Mouse (Mus musculus): ENCODE measurements around the gene 4933434E20Rik. TPM values are rescaled to one million over a fixed set of nuclear protein-coding genes. Genes with fewer than 3 reads are reported as not detected.

The 4933434E20Rik gene
- total and polyA plus RNA-seq, 3 experiments = 161 to 227 (median 184) TPM

- no peak overlapping the region for H3K27ac ChIP-seq (ENCODE audit: control insufficient read depth, low read depth, low read length)
- no peaks in the 10 kb centered on the region for H3K27me3 ChIP-seq (ENCODE audit: control insufficient read depth in 1 of 2, insufficient read depth in 2 of 2, low read length in 2 of 2)
- no peaks in the 10 kb centered on the region for H3K9me3 ChIP-seq (replicated peaks; ENCODE audit: insufficient read depth, low read length)
- H3K79me2 ChIP-seq (ENCODE audit: control insufficient read depth, insufficient read depth, low read length, poor library complexity) = 0 out of 2 replicates have a peak, but pooled peaks cover 1% of the 10 kb centered on the region
- H3K9ac ChIP-seq (ENCODE audit: control insufficient read depth, low read depth, low read length, poor library complexity, severe bottlenecking) = no peak overlapping the region
- H3K4me3 ChIP-seq (ENCODE audit: control insufficient read depth in 1 of 2, insufficient read depth in 1 of 2, low read depth in 2 of 2, low read length in 2 of 2) = no peak overlapping the region
- no peak for TF ChIP-seq NRF1 (IDR thresholded peaks at IDR 0.05; ENCODE audit: insufficient read depth, low read depth, low read length, poor library complexity, severe bottlenecking)
- TF ChIP-seq EP300 (IDR thresholded peaks at IDR 0.05; ENCODE audit: low read depth in 1 of 2, low read length in 2 of 2) = peak; percentile 66 to 84
- TF ChIP-seq MYC (IDR thresholded peaks at IDR 0.05; ENCODE audit: low read depth, low read length) = no peak
- peak; percentile 69 for TF ChIP-seq TCF12 (IDR thresholded peaks at IDR 0.05; ENCODE audit: low read depth, low read length)
- no peak for TF ChIP-seq ZKSCAN1 (IDR thresholded peaks at IDR 0.05; ENCODE audit: low read depth, low read length)
- TF ChIP-seq ELF1 (IDR thresholded peaks at IDR 0.05; ENCODE audit: low read depth, low read length) = peak; percentile 3; the same call in 1 of the 2 replicates
- peak in 1 of 2 experiments; percentile 4; a peak in 1 of 4 replicates for TF ChIP-seq POLR2A (IDR thresholded peaks at IDR 0.05; ENCODE audit: control insufficient read depth in 1 of 2, insufficient read depth in 1 of 2, low read depth in 1 of 2, low read length in 2 of 2, poor library complexity in 1 of 2)
- TF ChIP-seq SIN3A (IDR thresholded peaks at IDR 0.05; ENCODE audit: low read length) = peak; percentile 84
- TF ChIP-seq POLR2AphosphoS2 (IDR thresholded peaks at IDR 0.05; ENCODE audit: low read length) = no peak
- TF ChIP-seq HCFC1 (IDR thresholded peaks at IDR 0.05; ENCODE audit: low read depth, low read length) = 0 out of 2 replicates have a peak, but pooled peaks have one; percentile 22
- TF ChIP-seq TAL1 (IDR thresholded peaks at IDR 0.05; ENCODE audit: low read length) = 0 out of 2 replicates have a peak, but pooled peaks have one; percentile 14
- 0 out of 2 replicates have a peak, but pooled peaks have one; percentile 2 for TF ChIP-seq USF1 (IDR thresholded peaks at IDR 0.05; ENCODE audit: low read depth, low read length)
- TF ChIP-seq MXI1 (IDR thresholded peaks at IDR 0.05; ENCODE audit: low read depth, low read length) = peak; percentile 82
- peak; percentile 88 for TF ChIP-seq ETS1 (IDR thresholded peaks at IDR 0.05; ENCODE audit: low read depth, low read length)
- TF ChIP-seq GATA1 (IDR thresholded peaks at IDR 0.05; ENCODE audit: low read depth, low read length) = peak; percentile 97
- 0 out of 2 replicates have a peak, but pooled peaks have one; percentile 29 for TF ChIP-seq TBP (IDR thresholded peaks at IDR 0.05; ENCODE audit: low read depth, low read length)
- peak; percentile 99 for TF ChIP-seq RCOR1 (IDR thresholded peaks at IDR 0.05; ENCODE audit: low read depth, low read length)
- peaks cover 32 to 80% of the 10 kb centered on the region in 2 experiments for H3K36me3 ChIP-seq (ENCODE audit: control insufficient read depth in 1 of 2, insufficient read depth in 2 of 2, low read length in 2 of 2)
- H3K4me1 ChIP-seq (ENCODE audit: control insufficient read depth in 1 of 2, insufficient read depth in 2 of 2, low read length in 2 of 2) = peaks cover 4 to 7% of the 10 kb centered on the region in 2 experiments
- DNase-seq (ENCODE audit: low read depth, low spot score) = peak; percentile 89
These were observed 34.8 kb upstream of the 4933434E20Rik start for GRCm38 (mm10) chr3:90016626-90017025.

GRCm38 (mm10) chr3:90034653-90035052 is 16.8 kb upstream of the 4933434E20Rik start:
- Histone ChIP-seq H3K4me1 (ENCODE audit: control insufficient read depth in 1 of 2, insufficient read depth in 2 of 2, low read length in 2 of 2) (peaks cover 2 to 10% of the 10 kb centered on the region in 2 experiments; a peak in 3 of 4 replicates), H3K27me3 (ENCODE audit: control insufficient read depth in 1 of 2, insufficient read depth in 2 of 2, low read length in 2 of 2) (no peaks in the 10 kb centered on the region), H3K4me3 (ENCODE audit: control insufficient read depth in 1 of 2, insufficient read depth in 1 of 2, low read depth in 2 of 2, low read length in 2 of 2) (no peak overlapping the region), H3K9me3 (replicated peaks; ENCODE audit: insufficient read depth, low read length) (no peaks in the 10 kb centered on the region), H3K36me3 (ENCODE audit: control insufficient read depth in 1 of 2, insufficient read depth in 2 of 2, low read length in 2 of 2) (peaks cover 36 to 89% of the 10 kb centered on the region in 2 experiments), H3K27ac (ENCODE audit: control insufficient read depth, low read depth, low read length) (no peak overlapping the region), H3K79me2 (ENCODE audit: control insufficient read depth, insufficient read depth, low read length, poor library complexity) (0 out of 2 replicates have a peak, but pooled peaks cover 2% of the 10 kb centered on the region), H3K9ac (ENCODE audit: control insufficient read depth, low read depth, low read length, poor library complexity, severe bottlenecking) (no peak overlapping the region)
- DNase-seq (ENCODE audit: low read depth, low spot score) = no peak
- TF ChIP-seq KAT2A (conservative IDR thresholded peaks at IDR 0.05; ENCODE audit: low read depth, low read length) (no peak), GABPA (IDR thresholded peaks at IDR 0.05; ENCODE audit: low read depth, low read length) (no peak), SIN3A (IDR thresholded peaks at IDR 0.05; ENCODE audit: low read length) (0 out of 2 replicates have a peak, but pooled peaks have one; percentile 21), JUND (IDR thresholded peaks at IDR 0.05; ENCODE audit: low read depth, low read length) (no peak), EP300 (IDR thresholded peaks at IDR 0.05; ENCODE audit: low read depth in 1 of 2, low read length in 2 of 2) (peak; percentile 21 to 71; a peak in 2 of 4 replicates), TCF12 (IDR thresholded peaks at IDR 0.05; ENCODE audit: low read depth, low read length) (peak; percentile 41; the same call in 1 of the 2 replicates), ETS1 (IDR thresholded peaks at IDR 0.05; ENCODE audit: low read depth, low read length) (0 out of 2 replicates have a peak, but pooled peaks have one; percentile 45), ZNF384 (IDR thresholded peaks at IDR 0.05; ENCODE audit: low read depth, low read length) (no peak), MEF2A (IDR thresholded peaks at IDR 0.05; ENCODE audit: extremely low read depth, insufficient replicate concordance, low read depth, low read length, poor library complexity, severe bottlenecking) (no peak), MAX (IDR thresholded peaks at IDR 0.05; ENCODE audit: low read length) (no peak), POLR2AphosphoS5 (IDR thresholded peaks at IDR 0.05; ENCODE audit: borderline replicate concordance, low read depth, low read length) (no peak), POLR2AphosphoS2 (IDR thresholded peaks at IDR 0.05; ENCODE audit: low read length) (0 out of 2 replicates have a peak, but pooled peaks have one; percentile 25), GATA1 (IDR thresholded peaks at IDR 0.05; ENCODE audit: low read depth, low read length) (no peak), MAFK (IDR thresholded peaks at IDR 0.05; ENCODE audit: borderline replicate concordance, low read depth, low read length) (no peak), TAL1 (IDR thresholded peaks at IDR 0.05; ENCODE audit: low read length) (no peak)

All from MEL (cell line).